Mouse (Mus musculus) 3T3-L1 (cell line): Measurements from ENCODE around the gene Gm49380.
A peak's percentile ranks its signal among the peaks of the same experiment; 100 is the strongest.

Source experiments
- DNase-seq: peaks from one replicate; pipeline ENCODE4 v3.0.0-alpha.2; 2015; ENCODE audit warnings: low read depth, low spot score

Gm49380 gene

GRCm38 (mm10) chr9:44113105-44113789 lies at the start of gene Gm49380, which contains the start of gene Rnf26:
TSS of gene Gm49380 (minus strand) at chr9:44113500.
TSS of gene Rnf26 (minus strand) at chr9:44113517.
- DNase-seq: peak; percentile 100

- DNase-seq: no peak
Measured at GRCm38 (mm10) chr9:44159886-44160285, 46.6 kb upstream of the Gm49380 start.

GRCm38 (mm10) chr9:44147290-44147689 lies 34.0 kb upstream of the Gm49380 start:
- DNase-seq: peak; percentile 48

GRCm38 (mm10) chr9:44144718-44145060 lies 31.4 kb upstream of the Gm49380 start:
- DNase-seq: no peak

- DNase-seq: no peak
Measured at GRCm38 (mm10) chr9:44144023-44144717, 30.9 kb upstream of the Gm49380 start.

GRCm38 (mm10) chr9:44143421-44143820 lies 30.1 kb upstream of the Gm49380 start:
- DNase-seq: no peak

GRCm38 (mm10) chr9:44141951-44142350 lies 28.7 kb upstream of the Gm49380 start:
- DNase-seq: no peak

- no peak for DNase-seq
Measured at GRCm38 (mm10) chr9:44137846-44138245, 24.5 kb upstream of the Gm49380 start.

- peak; percentile 14 for DNase-seq
Measured at GRCm38 (mm10) chr9:44135731-44136411, 22.6 kb upstream of the Gm49380 start.

GRCm38 (mm10) chr9:44134851-44135730 lies 21.8 kb upstream of the Gm49380 start:
- DNase-seq: peak; percentile 44

- DNase-seq: no peak
Measured at GRCm38 (mm10) chr9:44134101-44134850, 21.0 kb upstream of the Gm49380 start, which contains the start of gene Mcam. TSS of gene Mcam (plus strand) at chr9:44134469.

GRCm38 (mm10) chr9:44133287-44133686 lies 20.0 kb upstream of the Gm49380 start:
- peak; percentile 46 for DNase-seq

GRCm38 (mm10) chr9:44132200-44132599 lies 18.9 kb upstream of the Gm49380 start:
- no peak for DNase-seq

GRCm38 (mm10) chr9:44131276-44131590 lies 17.9 kb upstream of the Gm49380 start:
- no peak for DNase-seq

- no peak for DNase-seq
Measured at GRCm38 (mm10) chr9:44130581-44131275, 17.4 kb upstream of the Gm49380 start.

- DNase-seq: no peak
Measured at GRCm38 (mm10) chr9:44130034-44130433, 16.7 kb upstream of the Gm49380 start.

GRCm38 (mm10) chr9:44129633-44130032 lies 16.3 kb upstream of the Gm49380 start:
- no peak for DNase-seq

GRCm38 (mm10) chr9:44127351-44127801 lies 14.1 kb upstream of the Gm49380 start:
- no peak for DNase-seq

GRCm38 (mm10) chr9:44126746-44127145 lies 13.4 kb upstream of the Gm49380 start:
- no peak for DNase-seq
